Mouse (Mus musculus): ENCODE data around the gene Mb. TPM values are rescaled to one million over a fixed set of nuclear protein-coding genes. Genes with fewer than 3 reads are reported as not detected.
A peak's percentile ranks its signal among the peaks of the same experiment; 100 is the strongest.

Gene Mb
- polyA plus RNA-seq, 1 experiment from 2014 or later: 2.5 TPM

GRCm38 (mm10) chr15:77085818-77086217, 35.3 kb upstream of the Mb start:
- H3K4me1 ChIP-seq (ENCODE audit: control insufficient read depth, insufficient read depth, low read length): no peaks in the 10 kb centered on the region
- no peak overlapping the region for H3K9ac ChIP-seq (ENCODE audit: low read length)
- 93% methylated on average over 7 of the region's 7 CpGs for WGBS
- H3K27me3 ChIP-seq (ENCODE audit: control insufficient read depth, insufficient read depth, low read length): no peaks in the 10 kb centered on the region
- no peaks in the 10 kb centered on the region for H3K9me3 ChIP-seq (replicated peaks; ENCODE audit: control insufficient read depth, low read length)
- no peak for ATAC-seq (ENCODE audit: insufficient read depth, low FRiP score)
- peaks cover 4% of the 10 kb centered on the region; the same call in 1 of the 2 replicates for H3K36me3 ChIP-seq (ENCODE audit: control insufficient read depth, insufficient read depth, low read length)
- H3K4me2 ChIP-seq (ENCODE audit: low read depth, low read length): no peak overlapping the region
- H3K4me3 ChIP-seq (replicated peaks; ENCODE audit: low read length): no peak overlapping the region
- no peak overlapping the region for H3K27ac ChIP-seq (ENCODE audit: low read length)

GRCm38 (mm10) chr15:77081454-77081853, 31.0 kb upstream of the Mb start:
- 0 out of 2 replicates have a peak overlapping the region, but pooled peaks have one; percentile 22 for H3K27ac ChIP-seq (ENCODE audit: low read length)
- no peak overlapping the region for H3K4me3 ChIP-seq (replicated peaks; ENCODE audit: low read length)
- H3K27me3 ChIP-seq (ENCODE audit: control insufficient read depth, insufficient read depth, low read length): no peaks in the 10 kb centered on the region
- H3K36me3 ChIP-seq (ENCODE audit: control insufficient read depth, insufficient read depth, low read length): peaks cover 16% of the 10 kb centered on the region
- ATAC-seq (ENCODE audit: insufficient read depth, low FRiP score): no peak
- H3K9ac ChIP-seq (ENCODE audit: low read length): no peak overlapping the region
- H3K9me3 ChIP-seq (replicated peaks; ENCODE audit: control insufficient read depth, low read length): no peaks in the 10 kb centered on the region
- 84% methylated on average over 5 of the region's 5 CpGs for WGBS
- no peak overlapping the region for H3K4me2 ChIP-seq (ENCODE audit: low read depth, low read length)
- no peaks in the 10 kb centered on the region for H3K4me1 ChIP-seq (ENCODE audit: control insufficient read depth, insufficient read depth, low read length)

- H3K27ac ChIP-seq (ENCODE audit: low read length): 0 out of 2 replicates have a peak overlapping the region, but pooled peaks have one; percentile 22
- H3K4me2 ChIP-seq (ENCODE audit: low read depth, low read length): no peak overlapping the region
- WGBS: 82% methylated on average over 13 of the region's 14 CpGs
- no peak overlapping the region for H3K9ac ChIP-seq (ENCODE audit: low read length)
- H3K36me3 ChIP-seq (ENCODE audit: control insufficient read depth, insufficient read depth, low read length): peaks cover 16% of the 10 kb centered on the region
- no peaks in the 10 kb centered on the region for H3K4me1 ChIP-seq (ENCODE audit: control insufficient read depth, insufficient read depth, low read length)
- no peaks in the 10 kb centered on the region for H3K9me3 ChIP-seq (replicated peaks; ENCODE audit: control insufficient read depth, low read length)
- no peaks in the 10 kb centered on the region for H3K27me3 ChIP-seq (ENCODE audit: control insufficient read depth, insufficient read depth, low read length)
- no peak overlapping the region for H3K4me3 ChIP-seq (replicated peaks; ENCODE audit: low read length)
- ATAC-seq (ENCODE audit: insufficient read depth, low FRiP score): no peak; the same call in 1 of the 2 replicates
These were observed 30.3 kb upstream of the Mb start for GRCm38 (mm10) chr15:77080684-77081254.

GRCm38 (mm10) chr15:77079890-77080361, 29.5 kb upstream of the Mb start:
- WGBS: 82% methylated on average over 11 of the region's 11 CpGs
- Histone ChIP-seq H3K27me3 (ENCODE audit: control insufficient read depth, insufficient read depth, low read length) (no peaks in the 10 kb centered on the region), H3K27ac (ENCODE audit: low read length) (no peak overlapping the region), H3K4me1 (ENCODE audit: control insufficient read depth, insufficient read depth, low read length) (no peaks in the 10 kb centered on the region), H3K9ac (ENCODE audit: low read length) (no peak overlapping the region), H3K4me3 (replicated peaks; ENCODE audit: low read length) (no peak overlapping the region), H3K36me3 (ENCODE audit: control insufficient read depth, insufficient read depth, low read length) (peaks cover 15% of the 10 kb centered on the region), H3K9me3 (replicated peaks; ENCODE audit: control insufficient read depth, low read length) (no peaks in the 10 kb centered on the region), H3K4me2 (ENCODE audit: low read depth, low read length) (no peak overlapping the region)
- no peak for ATAC-seq (ENCODE audit: insufficient read depth, low FRiP score)

GRCm38 (mm10) chr15:77079256-77079822, 28.9 kb upstream of the Mb start:
- Histone ChIP-seq H3K4me3 (replicated peaks; ENCODE audit: low read length) (no peak overlapping the region), H3K4me2 (ENCODE audit: low read depth, low read length) (no peak overlapping the region), H3K36me3 (ENCODE audit: control insufficient read depth, insufficient read depth, low read length) (peaks cover 13% of the 10 kb centered on the region), H3K9ac (ENCODE audit: low read length) (no peak overlapping the region), H3K27ac (ENCODE audit: low read length) (no peak overlapping the region), H3K27me3 (ENCODE audit: control insufficient read depth, insufficient read depth, low read length) (no peaks in the 10 kb centered on the region), H3K4me1 (ENCODE audit: control insufficient read depth, insufficient read depth, low read length) (no peaks in the 10 kb centered on the region), H3K9me3 (replicated peaks; ENCODE audit: control insufficient read depth, low read length) (no peaks in the 10 kb centered on the region)
- 82% methylated on average over 14 of the region's 14 CpGs for WGBS
- ATAC-seq (ENCODE audit: insufficient read depth, low FRiP score): no peak

GRCm38 (mm10) chr15:77078786-77079185, 28.3 kb upstream of the Mb start:
- H3K4me3 ChIP-seq (replicated peaks; ENCODE audit: low read length): no peak overlapping the region
- no peaks in the 10 kb centered on the region for H3K27me3 ChIP-seq (ENCODE audit: control insufficient read depth, insufficient read depth, low read length)
- ATAC-seq (ENCODE audit: insufficient read depth, low FRiP score): no peak
- 67% methylated on average over 3 of the region's 3 CpGs for WGBS
- no peak overlapping the region for H3K9ac ChIP-seq (ENCODE audit: low read length)
- no peaks in the 10 kb centered on the region for H3K4me1 ChIP-seq (ENCODE audit: control insufficient read depth, insufficient read depth, low read length)
- no peaks in the 10 kb centered on the region for H3K9me3 ChIP-seq (replicated peaks; ENCODE audit: control insufficient read depth, low read length)
- H3K27ac ChIP-seq (ENCODE audit: low read length): no peak overlapping the region
- H3K4me2 ChIP-seq (ENCODE audit: low read depth, low read length): no peak overlapping the region
- peaks cover 13% of the 10 kb centered on the region for H3K36me3 ChIP-seq (ENCODE audit: control insufficient read depth, insufficient read depth, low read length)

- Histone ChIP-seq H3K36me3 (ENCODE audit: control insufficient read depth, insufficient read depth, low read length) (peaks cover 13% of the 10 kb centered on the region), H3K27ac (ENCODE audit: low read length) (no peak overlapping the region), H3K4me3 (replicated peaks; ENCODE audit: low read length) (no peak overlapping the region), H3K9me3 (replicated peaks; ENCODE audit: control insufficient read depth, low read length) (no peaks in the 10 kb centered on the region), H3K4me1 (ENCODE audit: control insufficient read depth, insufficient read depth, low read length) (no peaks in the 10 kb centered on the region), H3K4me2 (ENCODE audit: low read depth, low read length) (no peak overlapping the region), H3K27me3 (ENCODE audit: control insufficient read depth, insufficient read depth, low read length) (no peaks in the 10 kb centered on the region), H3K9ac (ENCODE audit: low read length) (no peak overlapping the region)
- ATAC-seq (ENCODE audit: insufficient read depth, low FRiP score): no peak
- WGBS: 85% methylated on average over 9 of the region's 9 CpGs
These were observed 27.4 kb upstream of the Mb start for GRCm38 (mm10) chr15:77077906-77078305.

- Histone ChIP-seq H3K27me3 (ENCODE audit: control insufficient read depth, insufficient read depth, low read length) (no peaks in the 10 kb centered on the region), H3K27ac (ENCODE audit: low read length) (no peak overlapping the region), H3K4me1 (ENCODE audit: control insufficient read depth, insufficient read depth, low read length) (peaks cover 12% of the 10 kb centered on the region), H3K4me3 (replicated peaks; ENCODE audit: low read length) (no peak overlapping the region), H3K4me2 (ENCODE audit: low read depth, low read length) (no peak overlapping the region), H3K9ac (ENCODE audit: low read length) (no peak overlapping the region), H3K36me3 (ENCODE audit: control insufficient read depth, insufficient read depth, low read length) (peaks cover 13% of the 10 kb centered on the region), H3K9me3 (replicated peaks; ENCODE audit: control insufficient read depth, low read length) (no peaks in the 10 kb centered on the region)
- ATAC-seq (ENCODE audit: insufficient read depth, low FRiP score): no peak
- WGBS: 73% methylated on average over 3 of the region's 3 CpGs
These were observed 26.1 kb upstream of the Mb start for GRCm38 (mm10) chr15:77076523-77076922.

GRCm38 (mm10) chr15:77072556-77073163, 22.2 kb upstream of the Mb start:
- no peak overlapping the region; the same call in 1 of the 2 replicates for H3K27ac ChIP-seq (ENCODE audit: low read length)
- no peak overlapping the region for H3K4me2 ChIP-seq (ENCODE audit: low read depth, low read length)
- 53% methylated on average over 4 of the region's 4 CpGs for WGBS
- no peaks in the 10 kb centered on the region for H3K9me3 ChIP-seq (replicated peaks; ENCODE audit: control insufficient read depth, low read length)
- H3K27me3 ChIP-seq (ENCODE audit: control insufficient read depth, insufficient read depth, low read length): no peaks in the 10 kb centered on the region
- no peak overlapping the region for H3K4me3 ChIP-seq (replicated peaks; ENCODE audit: low read length)
- peaks cover 17% of the 10 kb centered on the region for H3K4me1 ChIP-seq (ENCODE audit: control insufficient read depth, insufficient read depth, low read length)
- H3K9ac ChIP-seq (ENCODE audit: low read length): no peak overlapping the region
- H3K36me3 ChIP-seq (ENCODE audit: control insufficient read depth, insufficient read depth, low read length): peaks cover 4% of the 10 kb centered on the region; the same call in 1 of the 2 replicates
- peak; percentile 19; the same call in 1 of the 2 replicates for ATAC-seq (ENCODE audit: insufficient read depth, low FRiP score)

Data from stomach, embryonic 16.5 days (tissue).